Mouse (Mus musculus) midbrain, embryonic 15.5 days (tissue): ENCODE data around the gene Sult6b1. TPM values are rescaled to one million over a fixed set of nuclear protein-coding genes. Genes with fewer than 3 reads are reported as not detected.

Experiments used
- ATAC-seq: fragments of 200-750 bp; cut with Nextera tagmentation; replicated peaks from 2 replicates; pipeline ENCODE4 v1.8.0; 2017; ENCODE audit warnings: moderate TSS enrichment
- H3K27ac ChIP-seq: fragments of 300-500 bp; sonication (generic); 2 replicates; pipeline ENCODE4 v1.5.1; 2015; ENCODE audit warnings: mild to moderate bottlenecking, inconsistent platforms
- H3K27me3 ChIP-seq: fragments of 300-500 bp; sonication (generic); replicated peaks from 2 replicates; pipeline ENCODE4 v1.6.1; 2015; ENCODE audit warnings: inconsistent platforms
- H3K36me3 ChIP-seq: fragments of 300-500 bp; sonication (generic); replicated peaks from 2 replicates; pipeline ENCODE4 v1.6.1; 2015; ENCODE audit warnings: inconsistent platforms
- H3K4me1 ChIP-seq: fragments of 300-500 bp; sonication (generic); 2 replicates; pipeline ENCODE4 v1.6.1; 2015; ENCODE audit warnings: inconsistent platforms
- H3K4me2 ChIP-seq: fragments of 300-500 bp; sonication (generic); 2 replicates; pipeline ENCODE4 v1.6.1; 2015; ENCODE audit warnings: inconsistent platforms, mild to moderate bottlenecking, moderate library complexity
- H3K4me3 ChIP-seq: fragments of 300-500 bp; sonication (generic); 2 replicates; pipeline ENCODE4 v1.5.1; 2015; ENCODE audit warnings: mild to moderate bottlenecking, inconsistent platforms
- H3K9ac ChIP-seq: fragments of 300-500 bp; sonication (generic); 2 replicates; pipeline ENCODE4 v1.6.1; 2015; ENCODE audit warnings: mild to moderate bottlenecking, inconsistent platforms
- H3K9me3 ChIP-seq: fragments of 300-500 bp; sonication (generic); 2 replicates; pipeline ENCODE4 v1.6.1; 2016; ENCODE audit warnings: inconsistent platforms
- WGBS: fragments of 180-500 bp; shearing (Covaris S2); methylation state at CpG from one replicate; pipeline ENCODE4 v1.1.7; 2015; ENCODE audit warnings: mixed read lengths; 5-methylcytosine and 5-hydroxymethylcytosine counted together
- polyA plus RNA-seq: library from polyadenylated mRNA; unstranded; fragments of >200 nt; fragmentation: Nextera tagmentation; extraction: Ambion mirVana; gene quantifications from 2 replicates; pipeline ENCODE4 v1.2.1, GENCODE M21; 2015

Gene Sult6b1
- polyA plus RNA-seq, 1 experiment from 2014 or later, result 0.14 TPM

- Histone ChIP-seq H3K4me2 (peak within 1 kb of the TSS; percentile 72), H3K27ac (no peak within 1 kb of the TSS), H3K4me3 (peak within 1 kb of the TSS; percentile 33), H3K4me1 (peaks cover 8% of the 10 kb centered on the region; the same call in 1 of the 2 replicates), H3K36me3 (no peaks in the 10 kb centered on the region), H3K9me3 (no peaks in the 10 kb centered on the region), H3K9ac (peak within 1 kb of the TSS; percentile 33; the same call in 1 of the 2 replicates), H3K27me3 (no peaks in the 10 kb centered on the region)
- ATAC-seq, result peak; percentile 86
- WGBS, result 2% methylated on average over 28 of the region's 28 CpGs
Measured at GRCm38 (mm10) chr17:78882401-78883112, 24.2 kb downstream of the Sult6b1 start, which contains the start of gene Eif2ak2. TSS of gene Eif2ak2 (minus strand) at chr17:78882573.

GRCm38 (mm10) chr17:78881878-78882304, 24.9 kb downstream of the Sult6b1 start:
- WGBS, result 13% methylated on average over 5 of the region's 7 CpGs
- peak; percentile 82 for ATAC-seq
- Histone ChIP-seq H3K4me3 (peak overlapping the region; percentile 33), H3K9ac (0 out of 2 replicates have a peak overlapping the region, but pooled peaks have one; percentile 33), H3K4me2 (peak overlapping the region; percentile 72), H3K27me3 (no peaks in the 10 kb centered on the region), H3K9me3 (no peaks in the 10 kb centered on the region), H3K4me1 (peaks cover 8% of the 10 kb centered on the region; the same call in 1 of the 2 replicates), H3K36me3 (no peaks in the 10 kb centered on the region), H3K27ac (no peak overlapping the region)

GRCm38 (mm10) chr17:78873886-78874285, 32.9 kb downstream of the Sult6b1 start:
- Histone ChIP-seq H3K27ac (no peak overlapping the region), H3K4me2 (no peak overlapping the region), H3K4me3 (no peak overlapping the region), H3K27me3 (no peaks in the 10 kb centered on the region), H3K36me3 (no peaks in the 10 kb centered on the region), H3K4me1 (no peaks in the 10 kb centered on the region), H3K9ac (no peak overlapping the region), H3K9me3 (no peaks in the 10 kb centered on the region)
- ATAC-seq, result no peak
- 87% methylated on average over 6 of the region's 6 CpGs for WGBS

GRCm38 (mm10) chr17:78856243-78856642, 50.5 kb downstream of the Sult6b1 start:
- Histone ChIP-seq H3K9me3 (no peaks in the 10 kb centered on the region), H3K4me3 (no peak overlapping the region), H3K4me2 (no peak overlapping the region), H3K9ac (no peak overlapping the region), H3K27me3 (no peaks in the 10 kb centered on the region), H3K36me3 (no peaks in the 10 kb centered on the region), H3K4me1 (no peaks in the 10 kb centered on the region), H3K27ac (no peak overlapping the region)
- 86% methylated on average over 10 of the region's 10 CpGs for WGBS
- ATAC-seq, result no peak

GRCm38 (mm10) chr17:78842271-78842928, 64.4 kb downstream of the Sult6b1 start:
- H3K9me3 ChIP-seq, result no peaks in the 10 kb centered on the region
- WGBS, result 96% methylated on average over 7 of the region's 7 CpGs
- H3K4me1 ChIP-seq, result no peaks in the 10 kb centered on the region
- no peak overlapping the region for H3K4me3 ChIP-seq
- no peaks in the 10 kb centered on the region for H3K27me3 ChIP-seq
- no peak overlapping the region for H3K9ac ChIP-seq
- no peak for ATAC-seq
- peaks cover 58% of the 10 kb centered on the region for H3K36me3 ChIP-seq
- no peak overlapping the region for H3K4me2 ChIP-seq
- no peak overlapping the region for H3K27ac ChIP-seq

- Histone ChIP-seq H3K9me3 (no peaks in the 10 kb centered on the region), H3K4me2 (peak overlapping the region; percentile 94), H3K4me1 (peaks cover 22% of the 10 kb centered on the region), H3K36me3 (peaks cover 23% of the 10 kb centered on the region), H3K27me3 (no peaks in the 10 kb centered on the region), H3K9ac (peak overlapping the region; percentile 51), H3K27ac (peak overlapping the region; percentile 80), H3K4me3 (peak overlapping the region; percentile 97)
- WGBS, result 28% methylated on average over 2 of the region's 2 CpGs
- ATAC-seq, result no peak
Measured at GRCm38 (mm10) chr17:78836056-78836455, 70.7 kb downstream of the Sult6b1 start.

- peak; percentile 99 for ATAC-seq
- Histone ChIP-seq H3K9ac (peak within 1 kb of the TSS; percentile 93), H3K4me2 (peak within 1 kb of the TSS; percentile 94), H3K36me3 (peaks cover 23% of the 10 kb centered on the region), H3K27me3 (no peaks in the 10 kb centered on the region), H3K27ac (peak within 1 kb of the TSS; percentile 85), H3K9me3 (no peaks in the 10 kb centered on the region), H3K4me3 (peak within 1 kb of the TSS; percentile 97), H3K4me1 (peaks cover 22% of the 10 kb centered on the region)
- WGBS, result under 1% methylated on average over 81 of the region's 81 CpGs
Measured at GRCm38 (mm10) chr17:78834856-78835835, 71.6 kb downstream of the Sult6b1 start, which contains the start of the genes Heatr5b and Gpatch11. TSS of gene Heatr5b (minus strand) at chr17:78835364. TSS of gene Gpatch11 (plus strand) at chr17:78835567.

Other genes starting within 250 kb of the Sult6b1 start
- gene Strn, start 169.8 kb downstream of the Sult6b1 start, polyA plus RNA-seq, result 5.0 and 5.4 TPM in 2 replicates
- 21.7 and 23.1 TPM in 2 replicates for gene Heatr5b, start 71.6 kb downstream of the Sult6b1 start, polyA plus RNA-seq
- 45.3 and 46.2 TPM in 2 replicates for gene Gpatch11, start 71.4 kb downstream of the Sult6b1 start, polyA plus RNA-seq
- 2.2 and 4.3 TPM in 2 replicates for gene Eif2ak2, start 24.4 kb downstream of the Sult6b1 start, polyA plus RNA-seq
- 103 TPM in 2 replicates for gene Cebpzos, start 9.5 kb upstream of the Sult6b1 start, polyA plus RNA-seq
- 39.2 and 42.3 TPM in 2 replicates for gene Cebpz, start 30.1 kb upstream of the Sult6b1 start, polyA plus RNA-seq
- gene Ndufaf7, start 30.1 kb upstream of the Sult6b1 start, polyA plus RNA-seq, result 62.3 and 69.6 TPM in 2 replicates
- 11.2 and 11.8 TPM in 2 replicates for gene Prkd3, start 113.8 kb upstream of the Sult6b1 start, polyA plus RNA-seq
- gene Qpct, start 144.9 kb upstream of the Sult6b1 start, polyA plus RNA-seq, result 17.9 and 19.7 TPM in 2 replicates